Mouse (Mus musculus) liver, embryonic 14.5 days (tissue): ENCODE data around the gene Stmn1.

ENCODE experiments used
- CTCF ChIP-seq: IDR thresholded peaks from 2 replicates; pipeline ENCODE4 v1.5.1; 2016; ENCODE audit warnings: antibody characterized with exemption, low read depth, control low read depth
- EP300 ChIP-seq: IDR thresholded peaks from 2 replicates; pipeline ENCODE4 v1.6.1; 2016; ENCODE audit warnings: antibody characterized with exemption, low read depth

- TF ChIP-seq CTCF, result no peak
- no peak for TF ChIP-seq EP300
Measured at GRCm38 (mm10) chr4:134432686-134433360, 35.3 kb upstream of the Stmn1 start.
